Mouse (Mus musculus): ENCODE results near the gene Cish.

DNA sequence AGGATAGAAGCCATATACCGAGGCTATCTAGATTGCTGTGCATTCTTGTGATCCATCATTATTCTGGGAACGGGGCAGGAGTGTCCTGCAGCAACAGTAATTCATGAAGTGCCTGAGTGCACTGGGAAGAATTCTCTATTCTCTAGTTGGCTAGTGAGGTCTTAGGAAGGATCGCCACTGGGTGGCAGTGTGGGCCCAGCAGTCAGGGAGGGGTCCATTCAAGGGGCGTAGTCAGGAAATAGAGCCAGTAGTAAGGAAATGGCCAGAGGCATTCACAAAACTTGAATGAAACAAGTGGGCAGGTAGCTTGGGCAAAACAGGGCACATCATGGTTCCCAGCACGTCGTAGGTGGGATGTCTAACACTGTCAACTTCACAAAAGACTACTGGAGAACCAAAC, 1.6 kb upstream of the Cish start:
- TF ChIP-seq CTCF (IDR thresholded peaks at IDR 0.05; ENCODE audit: low read depth) (peak; percentile 99), EP300 (IDR thresholded peaks at IDR 0.05; ENCODE audit: low read depth) (no peak)
